Mouse (Mus musculus) left cerebral cortex, adult 2 months (tissue): ENCODE data around the gene Hist1h2ae. TPM values are rescaled to one million over a fixed set of nuclear protein-coding genes. Genes with fewer than 3 reads are reported as not detected.
"Not testable (repeated sequence)": the region's sequence is repeated elsewhere in the genome, so short reads cannot be mapped to it uniquely, and the experiment has no call there.

Source experiments
- DNase-seq, 2 experiments: peaks; one replicate each; pipeline ENCODE4 v3.0.0; 2021 to 2022; ENCODE audit warnings: low spot score in 2 of 2, mixed read lengths in 1 of 2; ENCODE audit errors: extremely low spot score in 1 of 2
- H3K27ac ChIP-seq: fragments of 200-600 bp; 2 replicates; pipeline ENCODE4 v1.8.1; 2022
- H3K4me3 ChIP-seq: fragments of 200-600 bp; 2 replicates; pipeline ENCODE4 v1.8.1; 2022
- CTCF ChIP-seq: fragments of 200-600 bp; IDR thresholded peaks from 2 replicates; pipeline ENCODE4 v1.8.1; 2022; ENCODE audit warnings: antibody characterized with exemption, mild to moderate bottlenecking, moderate library complexity
- intact Hi-C: fragments of 180-260 bp; cut with DNase I; formaldehyde crosslinking; loops from one replicate; pipeline ENCODE4 v1.15.1; 2025
- total RNA-seq, 2 experiments: library from RNA; stranded (reverse); gene quantifications; 2 replicates each; pipeline ENCODE4 v1.2.3; 2021

Hist1h2ae gene
- total RNA-seq, 2 experiments from 2014 or later, result 2.4 to 5.0 TPM

DNA sequence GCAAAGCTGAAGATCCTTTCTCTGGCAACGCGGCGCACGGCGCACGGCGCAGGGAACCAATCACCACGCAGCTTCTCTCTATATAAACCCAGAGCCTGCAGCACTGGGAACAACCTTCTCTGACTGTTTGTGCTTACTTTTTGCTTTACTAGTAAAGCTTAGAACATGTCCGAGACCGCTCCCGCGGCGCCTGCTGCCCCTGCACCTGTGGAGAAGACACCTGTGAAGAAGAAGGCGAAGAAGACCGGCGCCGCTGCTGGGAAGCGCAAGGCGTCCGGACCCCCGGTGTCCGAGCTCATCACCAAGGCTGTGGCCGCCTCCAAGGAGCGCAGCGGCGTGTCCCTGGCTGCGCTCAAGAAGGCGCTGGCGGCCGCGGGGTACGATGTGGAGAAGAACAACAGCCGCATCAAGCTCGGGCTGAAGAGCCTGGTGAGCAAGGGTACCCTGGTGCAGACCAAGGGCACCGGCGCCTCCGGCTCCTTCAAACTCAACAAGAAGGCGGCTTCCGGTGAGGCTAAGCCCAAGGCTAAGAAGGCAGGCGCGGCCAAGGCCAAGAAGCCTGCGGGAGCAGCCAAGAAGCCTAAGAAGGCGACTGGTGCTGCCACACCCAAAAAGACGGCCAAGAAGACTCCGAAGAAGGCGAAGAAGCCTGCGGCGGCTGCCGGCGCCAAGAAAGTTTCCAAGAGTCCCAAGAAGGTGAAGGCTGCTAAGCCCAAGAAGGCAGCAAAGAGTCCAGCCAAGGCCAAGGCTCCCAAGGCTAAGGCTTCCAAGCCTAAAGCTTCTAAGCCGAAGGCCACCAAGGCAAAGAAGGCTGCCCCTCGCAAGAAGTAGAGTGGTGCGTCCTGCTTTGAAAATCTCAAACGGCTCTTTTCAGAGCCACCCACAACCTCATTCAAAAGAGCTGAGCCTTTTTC, 15.8 kb downstream of the Hist1h2ae start:
- DNase-seq, result peak; percentile 71 to 79
- TF ChIP-seq CTCF, result no peak
- Histone ChIP-seq H3K4me3 (peak overlapping the region; percentile 67), H3K27ac (peak overlapping the region; percentile 70)
- intact Hi-C loops, result no loop called here

DNA sequence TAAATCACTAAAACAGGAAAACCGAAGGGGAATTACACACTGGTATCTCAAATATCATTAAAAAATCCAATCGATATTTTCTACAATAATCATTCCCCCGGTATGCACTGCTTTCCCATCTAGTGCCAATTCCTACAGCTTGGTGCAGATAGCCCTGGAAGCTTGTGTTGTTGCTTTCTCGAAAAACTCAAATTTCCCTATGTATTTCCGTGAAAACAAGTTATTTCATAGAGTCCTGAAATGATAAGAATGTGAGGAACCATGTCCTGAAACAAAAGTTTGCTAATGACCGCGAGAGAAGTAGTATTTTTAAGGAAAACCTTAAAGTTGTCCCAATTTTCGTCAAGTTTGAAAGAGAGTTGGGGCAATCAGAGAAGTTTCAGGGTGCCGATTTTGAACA, 16.6 kb downstream of the Hist1h2ae start:
- peak overlapping the region; percentile 67 for H3K4me3 ChIP-seq
- intact Hi-C loops, result no loop called here
- peak overlapping the region; percentile 70 for H3K27ac ChIP-seq
- no peak for TF ChIP-seq CTCF
- DNase-seq, result no peak

DNA sequence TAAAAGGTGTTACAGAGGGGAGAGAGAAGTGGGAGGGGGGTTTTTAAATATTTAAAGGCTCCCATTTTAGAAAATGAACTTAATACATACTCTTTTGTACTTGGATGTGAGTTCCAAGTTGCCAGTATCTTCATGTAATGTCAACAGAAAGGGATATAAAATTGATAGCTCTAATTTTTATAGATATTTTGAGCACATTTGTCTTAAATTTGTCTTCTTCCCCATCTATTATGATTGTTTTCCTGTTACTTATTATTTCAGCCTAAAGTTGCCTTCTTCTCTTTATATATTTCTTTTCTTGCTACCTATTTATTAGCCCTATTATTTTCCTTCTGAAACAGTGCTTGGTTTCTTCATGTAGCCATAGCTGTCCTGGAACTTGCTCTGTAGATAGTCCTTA, 18.1 kb downstream of the Hist1h2ae start, which contains the start of gene Hist1h1d:
TSS of gene Hist1h1d (plus strand) at position 301 of the 400 bp plus-strand sequence.
- intact Hi-C loops, result no loop called here
- peak within 1 kb of the TSS; percentile 70; the same call in 1 of the 2 replicates for H3K27ac ChIP-seq
- no peak for TF ChIP-seq CTCF
- DNase-seq, result no peak
- no peak within 1 kb of the TSS for H3K4me3 ChIP-seq

DNA sequence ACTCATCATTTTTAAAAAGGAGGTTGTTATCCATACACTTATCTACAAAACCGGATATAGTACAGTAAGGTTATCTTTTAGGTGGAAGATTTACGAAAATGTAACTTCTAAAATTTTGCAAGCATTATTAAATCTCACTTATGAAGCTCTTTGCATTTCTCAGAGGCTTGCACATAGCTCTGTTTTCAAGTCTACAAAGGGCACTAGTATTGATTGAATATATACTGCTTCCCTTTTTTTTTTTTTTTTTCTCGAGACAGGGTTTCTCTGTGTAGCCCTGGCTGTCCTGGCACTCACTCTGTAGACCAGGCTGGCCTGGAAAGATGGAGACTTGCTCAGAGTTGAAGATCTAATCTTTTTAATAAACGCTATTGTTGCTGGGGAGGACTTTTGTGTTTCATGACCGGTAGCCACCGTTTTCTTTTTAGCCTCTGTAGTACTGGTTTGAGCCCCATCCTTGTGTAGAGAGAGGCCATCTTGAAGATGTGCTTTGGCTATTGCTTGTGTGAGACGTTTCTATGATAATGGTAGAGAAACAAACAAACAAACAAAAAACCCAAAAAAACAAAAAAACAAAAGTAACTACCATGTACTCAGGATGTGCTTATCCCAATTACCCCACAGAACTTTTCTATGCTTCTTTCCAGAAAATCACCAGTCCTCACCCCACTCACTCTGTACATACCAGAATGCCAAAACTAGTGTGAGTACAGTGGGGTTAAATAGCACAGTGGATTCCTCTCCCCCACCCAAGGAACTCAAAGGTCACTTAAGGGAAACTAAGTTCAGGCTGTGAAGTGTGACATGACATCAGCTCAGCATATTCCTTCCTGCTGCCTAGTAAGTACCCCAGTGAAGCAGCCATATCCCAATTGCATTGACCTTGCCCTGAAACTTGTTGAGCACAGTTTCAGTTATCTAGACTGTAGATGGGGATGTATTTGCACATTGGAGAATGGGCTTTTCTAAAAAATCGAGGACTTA, 18.8 kb downstream of the Hist1h2ae start:
- intact Hi-C loops, result no loop called here
- no peak for DNase-seq
- no peak for TF ChIP-seq CTCF
- Histone ChIP-seq H3K4me3 (peak overlapping the region; percentile 53), H3K27ac (peak overlapping the region; percentile 72)

DNA sequence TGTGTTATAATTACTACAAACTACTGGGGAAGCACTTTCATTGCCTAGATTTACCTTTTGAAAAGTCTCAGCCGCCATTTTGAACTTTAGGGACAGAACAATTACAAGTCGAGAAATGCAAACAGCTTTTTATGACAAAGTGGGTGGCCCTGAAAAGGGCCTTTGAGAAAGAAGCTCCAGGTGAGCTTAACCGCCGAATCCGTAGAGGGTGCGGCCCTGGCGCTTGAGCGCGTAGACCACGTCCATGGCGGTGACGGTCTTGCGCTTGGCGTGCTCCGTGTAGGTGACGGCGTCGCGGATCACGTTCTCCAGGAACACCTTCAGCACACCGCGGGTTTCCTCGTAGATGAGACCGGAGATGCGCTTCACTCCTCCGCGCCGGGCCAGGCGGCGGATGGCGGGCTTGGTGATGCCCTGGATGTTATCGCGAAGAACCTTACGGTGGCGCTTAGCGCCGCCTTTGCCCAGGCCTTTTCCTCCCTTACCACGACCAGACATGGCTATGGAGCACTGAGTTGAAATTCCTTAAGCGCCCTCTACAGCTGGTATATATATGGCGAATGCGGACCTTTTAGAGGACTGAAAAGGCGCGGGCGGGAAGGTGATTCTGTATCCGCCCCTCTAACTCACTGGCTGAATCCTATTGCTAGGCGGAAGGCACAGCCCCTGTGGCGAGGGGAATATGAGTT, 19.7 kb downstream of the Hist1h2ae start, which contains the start of gene Hist1h4f:
TSS of gene Hist1h4f (minus strand) at position 503 of the 689 bp plus-strand sequence.
- peak within 1 kb of the TSS; percentile 72 for H3K27ac ChIP-seq
- intact Hi-C loops, result not testable (repeated sequence)
- peak; percentile 51 for TF ChIP-seq CTCF

DNA sequence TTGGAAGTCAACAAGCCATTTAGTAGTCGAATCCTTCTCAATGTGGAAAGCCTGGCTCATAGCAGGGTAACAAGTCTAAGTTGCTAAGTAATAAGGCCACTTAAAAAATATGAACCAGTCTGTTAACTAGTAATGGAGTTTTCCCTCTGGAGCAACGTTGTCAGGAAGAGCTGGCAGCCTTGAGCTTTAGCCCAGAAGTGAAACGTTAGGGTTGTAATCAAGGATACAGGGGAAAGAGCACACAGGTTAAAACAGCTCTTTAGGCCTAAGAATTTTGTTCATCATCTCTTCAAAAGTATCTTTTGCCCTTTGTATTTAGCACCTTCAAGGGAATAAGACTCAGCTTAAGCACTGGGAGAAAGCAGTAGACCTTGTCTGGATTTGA, 20.3 kb downstream of the Hist1h2ae start:
- intact Hi-C loops, result no loop called here
- no peak for TF ChIP-seq CTCF
- no peak for DNase-seq
- Histone ChIP-seq H3K4me3 (peak overlapping the region; percentile 53), H3K27ac (peak overlapping the region; percentile 72)

More for the DNA sequence above, 19.7 kb downstream of the Hist1h2ae start, which contains the start of gene Hist1h4f:
- H3K4me3 ChIP-seq, result peak within 1 kb of the TSS; percentile 53
- DNase-seq, result peak; percentile 89 to 90

DNA sequence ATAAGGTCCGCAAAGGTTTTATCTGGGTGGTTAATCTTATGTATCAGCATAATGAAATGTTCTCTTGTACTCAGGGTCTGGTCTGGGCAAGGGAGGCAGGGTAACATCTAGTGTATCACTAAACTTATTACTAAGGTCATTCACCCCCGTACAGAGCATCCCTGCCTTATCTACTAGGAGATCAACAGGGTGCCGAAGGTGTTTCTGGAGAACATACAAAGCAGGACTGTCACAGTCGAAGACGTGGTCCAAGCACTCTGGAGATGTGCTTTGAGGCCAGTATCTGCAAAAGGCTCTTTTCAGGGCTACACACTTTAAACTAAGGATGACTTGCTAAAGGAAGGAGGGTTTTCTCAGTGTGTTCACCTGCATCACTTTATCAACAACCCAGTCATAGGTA, 24.3 kb downstream of the Hist1h2ae start:
- H3K4me3 ChIP-seq, result no peak overlapping the region
- intact Hi-C loops, result no loop called here
- no peak for DNase-seq
- H3K27ac ChIP-seq, result no peak overlapping the region
- no peak for TF ChIP-seq CTCF

DNA sequence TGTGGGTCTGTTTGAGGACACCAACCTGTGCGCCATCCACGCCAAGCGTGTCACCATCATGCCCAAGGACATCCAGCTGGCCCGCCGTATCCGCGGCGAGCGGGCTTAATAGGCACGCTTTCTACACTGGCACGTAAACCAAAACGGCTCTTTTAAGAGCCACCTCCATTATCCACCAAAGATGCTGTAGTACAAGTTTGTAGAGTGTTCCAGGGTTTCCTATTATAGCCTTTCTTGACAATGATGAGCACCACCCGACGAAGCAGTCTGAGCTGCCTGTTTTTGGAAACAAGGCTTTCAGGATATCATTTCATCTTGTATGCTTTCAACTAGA, 26.3 kb downstream of the Hist1h2ae start:
- intact Hi-C loops, DNase-seq: not testable (repeated sequence)
- H3K4me3 ChIP-seq, result peak overlapping the region; percentile 63
- peak overlapping the region; percentile 59; the same call in 1 of the 2 replicates for H3K27ac ChIP-seq

DNA sequence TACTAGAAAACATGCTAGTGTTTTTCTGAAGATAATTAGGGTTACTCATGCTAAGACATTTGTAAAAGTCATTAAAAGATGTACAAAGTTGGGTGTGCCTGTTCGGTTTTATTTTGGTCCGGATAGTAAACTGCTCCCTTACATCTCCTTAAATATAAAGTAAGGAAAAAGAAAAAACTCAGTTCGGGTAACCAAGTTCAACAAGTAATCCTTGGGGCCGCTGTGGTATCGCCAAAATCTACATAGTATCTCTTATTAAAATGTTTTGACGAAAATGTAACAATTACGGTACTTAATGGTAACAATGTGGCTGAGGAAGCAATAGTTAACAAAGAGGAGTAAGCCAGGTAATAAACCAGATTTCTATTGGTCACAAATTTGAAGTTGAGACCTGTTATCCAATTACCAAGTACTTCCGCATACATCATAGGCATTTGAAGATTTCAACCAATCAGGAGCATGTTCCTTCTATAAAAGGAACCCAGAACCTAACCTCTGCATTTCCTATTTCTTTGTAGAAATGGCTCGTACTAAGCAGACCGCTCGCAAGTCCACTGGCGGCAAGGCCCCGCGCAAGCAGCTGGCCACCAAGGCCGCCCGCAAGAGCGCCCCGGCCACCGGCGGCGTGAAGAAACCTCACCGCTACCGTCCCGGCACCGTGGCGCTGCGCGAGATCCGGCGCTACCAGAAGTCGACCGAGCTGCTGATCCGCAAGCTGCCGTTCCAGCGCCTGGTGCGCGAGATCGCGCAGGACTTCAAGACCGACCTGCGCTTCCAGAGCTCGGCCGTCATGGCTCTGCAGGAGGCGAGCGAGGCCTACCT, 26.8 kb downstream of the Hist1h2ae start, which contains the start of gene Hist1h3f:
TSS of gene Hist1h3f (plus strand) at position 88 of the 822 bp plus-strand sequence.
- intact Hi-C loops, result no loop called here
- TF ChIP-seq CTCF, result no peak
- Histone ChIP-seq H3K27ac (peak within 1 kb of the TSS; percentile 72), H3K4me3 (peak within 1 kb of the TSS; percentile 63)
- DNase-seq, result peak; percentile 63 to 75

DNA sequence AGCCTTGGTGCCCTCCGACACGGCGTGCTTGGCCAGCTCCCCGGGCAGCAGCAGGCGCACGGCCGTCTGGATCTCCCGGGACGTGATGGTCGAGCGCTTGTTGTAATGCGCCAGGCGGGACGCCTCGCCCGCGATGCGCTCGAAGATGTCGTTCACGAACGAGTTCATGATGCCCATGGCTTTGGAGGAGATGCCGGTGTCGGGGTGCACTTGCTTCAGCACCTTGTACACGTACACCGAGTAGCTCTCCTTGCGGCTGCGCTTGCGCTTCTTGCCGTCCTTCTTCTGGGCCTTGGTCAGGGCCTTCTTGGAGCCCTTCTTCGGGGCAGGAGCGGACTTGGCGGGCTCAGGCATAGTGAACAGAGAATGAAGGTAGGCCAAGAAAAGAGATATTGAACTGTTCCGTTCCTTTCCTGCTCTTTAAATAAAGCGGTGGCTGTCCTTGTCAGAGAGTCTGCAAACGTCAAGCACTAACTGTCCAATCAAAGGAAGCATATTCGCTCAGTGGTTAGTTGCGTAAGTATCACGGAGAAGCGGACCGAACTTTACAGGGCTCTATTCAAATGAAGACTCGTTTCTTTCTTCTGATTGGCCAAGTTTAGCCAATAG, 27.9 kb downstream of the Hist1h2ae start, which contains the start of gene Hist1h2bh:
TSS of gene Hist1h2bh (minus strand) at position 394 of the 609 bp plus-strand sequence.
- intact Hi-C loops, result not testable (repeated sequence)
- peak within 1 kb of the TSS; percentile 68 for H3K27ac ChIP-seq
- DNase-seq, result peak; percentile 48 to 61
- H3K4me3 ChIP-seq, result peak within 1 kb of the TSS; percentile 63

DNA sequence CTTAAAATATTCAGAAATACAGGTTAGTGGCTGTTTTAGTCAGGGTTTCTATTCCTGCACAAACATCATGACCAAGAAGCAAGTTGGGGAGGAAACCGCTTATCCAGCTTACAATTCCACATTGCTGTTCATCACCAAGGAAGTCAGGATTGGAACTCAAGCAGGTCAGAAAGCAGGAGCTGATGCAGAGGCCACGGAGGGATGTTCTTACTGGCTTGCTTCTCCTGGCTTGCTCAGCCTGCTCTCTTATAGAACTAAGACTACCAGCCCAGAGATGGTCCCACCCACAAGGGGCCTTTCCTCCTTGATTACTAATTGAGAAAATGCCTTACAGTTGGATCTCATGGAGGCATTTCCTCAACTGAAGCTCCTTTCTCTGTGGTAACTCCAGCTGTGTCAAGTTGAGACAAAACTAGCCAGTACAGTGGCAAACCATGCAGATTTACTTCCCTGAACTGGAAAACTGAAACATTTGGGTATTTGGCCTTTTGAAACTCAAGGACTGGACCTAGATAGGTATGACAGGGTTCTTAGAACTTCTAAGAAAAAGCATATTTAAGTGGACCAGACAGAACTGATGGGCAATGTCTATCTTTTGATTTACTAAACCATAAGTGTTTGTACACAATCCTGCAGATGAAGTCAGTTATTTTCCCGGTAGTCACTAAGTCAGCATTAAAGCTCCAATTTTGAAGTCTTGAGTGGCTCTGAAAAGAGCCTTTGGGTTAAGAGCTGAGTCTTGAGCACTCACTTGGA, 28.6 kb downstream of the Hist1h2ae start:
- intact Hi-C loops, H3K27ac ChIP-seq, DNase-seq: not testable (repeated sequence)
- H3K4me3 ChIP-seq, result peak overlapping the region; percentile 63
